Mouse (Mus musculus) spleen, adult 2 months (tissue): Measurements from ENCODE around the gene Vmn1r193. TPM values are rescaled to one million over a fixed set of nuclear protein-coding genes. Genes with fewer than 3 reads are reported as not detected.

Source experiments
- DNase-seq, 2 experiments: peaks; one replicate each; pipeline versions ENCODE4 v3.0.0 to v3.0.0-alpha.2; 2012 to 2021; ENCODE audit warnings: low spot score in 2 of 2, low read depth in 1 of 2
- H3K27ac ChIP-seq: fragments of 200-500 bp; 2 replicates; pipeline ENCODE4 v1.5.1; 2012; ENCODE audit warnings: low read length, inconsistent platforms; ENCODE audit not compliant: insufficient read depth
- H3K27me3 ChIP-seq: fragments of 200-500 bp; 2 replicates; pipeline ENCODE4 v1.6.1; 2012; ENCODE audit warnings: mild to moderate bottlenecking, moderate library complexity, low read length, inconsistent platforms; ENCODE audit not compliant: control insufficient read depth, insufficient read depth
- H3K36me3 ChIP-seq: fragments of 200-500 bp; 2 replicates; pipeline ENCODE4 v1.6.1; 2012; ENCODE audit warnings: mild to moderate bottlenecking, low read length, inconsistent platforms; ENCODE audit not compliant: control insufficient read depth, insufficient read depth
- H3K4me1 ChIP-seq: fragments of 200-500 bp; 2 replicates; pipeline ENCODE4 v1.6.1; 2011; ENCODE audit warnings: inconsistent platforms; ENCODE audit not compliant: control insufficient read depth, insufficient read depth, insufficient read length
- H3K4me3 ChIP-seq: fragments of 200-500 bp; 2 replicates; pipeline ENCODE4 v1.5.1; 2011; ENCODE audit warnings: mild to moderate bottlenecking, inconsistent platforms; ENCODE audit not compliant: insufficient read depth, insufficient read length; ENCODE audit errors: extremely low read depth
- CTCF ChIP-seq: fragments of 200-500 bp; IDR thresholded peaks from 2 replicates; pipeline ENCODE4 v1.5.1; 2011; ENCODE audit warnings: mild to moderate bottlenecking, inconsistent platforms; ENCODE audit not compliant: insufficient read depth, insufficient read length, insufficient replicate concordance; ENCODE audit errors: extremely low read depth
- POLR2A ChIP-seq: fragments of 200-500 bp; IDR thresholded peaks from 2 replicates; pipeline ENCODE4 v1.6.1; 2011; ENCODE audit warnings: low read depth, low read length, inconsistent platforms
- WGBS: fragments of 180-500 bp; shearing (Covaris S2); methylation state at CpG from one replicate; pipeline ENCODE4 v1.1.7; 2018; 5-methylcytosine and 5-hydroxymethylcytosine counted together
- polyA plus RNA-seq: library from polyadenylated mRNA; depleted of rRNA; stranded (reverse); fragments of >200 nt; gene quantifications from 2 replicates; pipeline ENCODE4 v1.2.3, GENCODE M21; 2012; rRNA removed

Vmn1r193 gene
- polyA plus RNA-seq, 1 experiment: not detected

GRCm38 (mm10) chr13:22183869-22184268 is 39.1 kb downstream of the Vmn1r193 start, which contains the start of gene Vmn1r191:
Gene Vmn1r191 (minus strand): TSS chr13:22183969.
- no peak within 1 kb of the TSS for H3K4me3 ChIP-seq
- no peak for DNase-seq
- TF ChIP-seq POLR2A (no peak), CTCF (no peak)
- 67% methylated on average over 1 of the region's 1 CpGs for WGBS
- H3K27me3 ChIP-seq: no peaks in the 10 kb centered on the region
- no peaks in the 10 kb centered on the region for H3K36me3 ChIP-seq
- no peaks in the 10 kb centered on the region for H3K4me1 ChIP-seq
- no peak within 1 kb of the TSS for H3K27ac ChIP-seq

- WGBS: 91% methylated on average over 15 of the region's 15 CpGs
- no peak for DNase-seq
- Histone ChIP-seq H3K36me3 (no peaks in the 10 kb centered on the region), H3K4me1 (no peaks in the 10 kb centered on the region), H3K27me3 (no peaks in the 10 kb centered on the region), H3K4me3 (no peak overlapping the region), H3K27ac (no peak overlapping the region)
- no peak for TF ChIP-seq CTCF
- no peak for TF ChIP-seq POLR2A
These were observed 54.5 kb downstream of the Vmn1r193 start for GRCm38 (mm10) chr13:22168416-22168815.

Other genes with a start within 250 kb of the Vmn1r193 start
- gene Pom121l2, start 242.0 kb downstream of the Vmn1r193 start, polyA plus RNA-seq: not detected in 2 replicates
- gene Prss16, start 213.4 kb downstream of the Vmn1r193 start, polyA plus RNA-seq: 0.99 and 1.1 TPM in 2 replicates
- gene Hist1h2ah, start 187.6 kb downstream of the Vmn1r193 start, polyA plus RNA-seq: 51.3 and 149 TPM in 2 replicates
- gene Hist1h2bk, start 187.3 kb downstream of the Vmn1r193 start, polyA plus RNA-seq: 30.0 and 45.9 TPM in 2 replicates
- gene Hist1h4i, start 181.8 kb downstream of the Vmn1r193 start, polyA plus RNA-seq: 14.7 and 15.7 TPM in 2 replicates
- gene Hist1h2ag, start 180.2 kb downstream of the Vmn1r193 start, polyA plus RNA-seq: 10.2 and 14.1 TPM in 2 replicates
- 15.8 and 21.8 TPM in 2 replicates for gene Hist1h2bj, start 179.9 kb downstream of the Vmn1r193 start, polyA plus RNA-seq
- not detected in 2 replicates for gene Vmn1r188, start 138.7 kb downstream of the Vmn1r193 start, polyA plus RNA-seq
- not detected in 2 replicates for gene Vmn1r189, start 117.3 kb downstream of the Vmn1r193 start, polyA plus RNA-seq
- gene Vmn1r191, start 39.2 kb downstream of the Vmn1r193 start, polyA plus RNA-seq: not detected in 2 replicates
- gene Vmn1r192, start 32.0 kb downstream of the Vmn1r193 start, polyA plus RNA-seq: not detected in 2 replicates
- gene Vmn1r194, start 21.1 kb upstream of the Vmn1r193 start, polyA plus RNA-seq: not detected in 2 replicates
- not detected in 2 replicates for gene Vmn1r195, start 47.4 kb upstream of the Vmn1r193 start, polyA plus RNA-seq
- gene Vmn1r196, start 66.8 kb upstream of the Vmn1r193 start, polyA plus RNA-seq: not detected in 2 replicates
- gene Vmn1r197, start 101.4 kb upstream of the Vmn1r193 start, polyA plus RNA-seq: not detected in 2 replicates
- gene Vmn1r198, start 127.2 kb upstream of the Vmn1r193 start, polyA plus RNA-seq: not detected in 2 replicates
- gene Vmn1r199, start 156.7 kb upstream of the Vmn1r193 start, polyA plus RNA-seq: not detected in 2 replicates
- gene Vmn1r200, start 167.2 kb upstream of the Vmn1r193 start, polyA plus RNA-seq: not detected in 2 replicates
- not detected in 2 replicates for gene Vmn1r201, start 248.8 kb upstream of the Vmn1r193 start, polyA plus RNA-seq